Mouse (Mus musculus): ENCODE data around the gene 1700037H04Rik. TPM values are rescaled to one million over a fixed set of nuclear protein-coding genes. Genes with fewer than 3 reads are reported as not detected.

1700037H04Rik gene
- polyA plus RNA-seq, 1 experiment = 113 TPM

GRCm38 (mm10) chr2:131143007-131143780, 16.7 kb downstream of the 1700037H04Rik start:
- TF ChIP-seq POLR2A (IDR thresholded peaks at IDR 0.05; ENCODE audit: borderline replicate concordance, extremely low read depth, insufficient read depth, insufficient read length, poor library complexity, severe bottlenecking) (no peak), CTCF (IDR thresholded peaks at IDR 0.05; ENCODE audit: borderline replicate concordance, extremely low read depth, insufficient read depth, insufficient read length) (no peak)
- DNase-seq (ENCODE audit: low read depth) = no peak

- DNase-seq (ENCODE audit: low read depth) = peak; percentile 62
- TF ChIP-seq POLR2A (IDR thresholded peaks at IDR 0.05; ENCODE audit: borderline replicate concordance, extremely low read depth, insufficient read depth, insufficient read length, poor library complexity, severe bottlenecking) (no peak), CTCF (IDR thresholded peaks at IDR 0.05; ENCODE audit: borderline replicate concordance, extremely low read depth, insufficient read depth, insufficient read length) (peak; percentile 62)
These were observed 17.3 kb downstream of the 1700037H04Rik start for GRCm38 (mm10) chr2:131142592-131142991.

GRCm38 (mm10) chr2:131141336-131141986, 18.4 kb downstream of the 1700037H04Rik start:
- DNase-seq (ENCODE audit: low read depth) = no peak
- no peak for TF ChIP-seq CTCF (IDR thresholded peaks at IDR 0.05; ENCODE audit: borderline replicate concordance, extremely low read depth, insufficient read depth, insufficient read length)
- TF ChIP-seq POLR2A (IDR thresholded peaks at IDR 0.05; ENCODE audit: borderline replicate concordance, extremely low read depth, insufficient read depth, insufficient read length, poor library complexity, severe bottlenecking) = no peak

- no peak for TF ChIP-seq POLR2A (IDR thresholded peaks at IDR 0.05; ENCODE audit: borderline replicate concordance, extremely low read depth, insufficient read depth, insufficient read length, poor library complexity, severe bottlenecking)
- no peak for TF ChIP-seq CTCF (IDR thresholded peaks at IDR 0.05; ENCODE audit: borderline replicate concordance, extremely low read depth, insufficient read depth, insufficient read length)
- no peak for DNase-seq (ENCODE audit: low read depth)
These were observed 19.4 kb downstream of the 1700037H04Rik start for GRCm38 (mm10) chr2:131140533-131140905.

- no peak for DNase-seq (ENCODE audit: low read depth)
- TF ChIP-seq CTCF (IDR thresholded peaks at IDR 0.05; ENCODE audit: borderline replicate concordance, extremely low read depth, insufficient read depth, insufficient read length) (no peak), POLR2A (IDR thresholded peaks at IDR 0.05; ENCODE audit: borderline replicate concordance, extremely low read depth, insufficient read depth, insufficient read length, poor library complexity, severe bottlenecking) (no peak)
These were observed 19.9 kb downstream of the 1700037H04Rik start for GRCm38 (mm10) chr2:131139886-131140532.

- no peak for DNase-seq (ENCODE audit: low read depth)
- no peak for TF ChIP-seq POLR2A (IDR thresholded peaks at IDR 0.05; ENCODE audit: borderline replicate concordance, extremely low read depth, insufficient read depth, insufficient read length, poor library complexity, severe bottlenecking)
- TF ChIP-seq CTCF (IDR thresholded peaks at IDR 0.05; ENCODE audit: borderline replicate concordance, extremely low read depth, insufficient read depth, insufficient read length) = no peak
These were observed 20.6 kb downstream of the 1700037H04Rik start for GRCm38 (mm10) chr2:131139287-131139686.

- DNase-seq (ENCODE audit: low read depth) = no peak
- TF ChIP-seq POLR2A (IDR thresholded peaks at IDR 0.05; ENCODE audit: borderline replicate concordance, extremely low read depth, insufficient read depth, insufficient read length, poor library complexity, severe bottlenecking) = no peak
- no peak for TF ChIP-seq CTCF (IDR thresholded peaks at IDR 0.05; ENCODE audit: borderline replicate concordance, extremely low read depth, insufficient read depth, insufficient read length)
These were observed 21.1 kb downstream of the 1700037H04Rik start for GRCm38 (mm10) chr2:131138760-131139159.

- DNase-seq (ENCODE audit: low read depth) = no peak
- TF ChIP-seq CTCF (IDR thresholded peaks at IDR 0.05; ENCODE audit: borderline replicate concordance, extremely low read depth, insufficient read depth, insufficient read length) (no peak), POLR2A (IDR thresholded peaks at IDR 0.05; ENCODE audit: borderline replicate concordance, extremely low read depth, insufficient read depth, insufficient read length, poor library complexity, severe bottlenecking) (no peak)
These were observed 21.6 kb downstream of the 1700037H04Rik start for GRCm38 (mm10) chr2:131138296-131138695.

GRCm38 (mm10) chr2:131135521-131136139, 24.3 kb downstream of the 1700037H04Rik start:
- no peak for TF ChIP-seq POLR2A (IDR thresholded peaks at IDR 0.05; ENCODE audit: borderline replicate concordance, extremely low read depth, insufficient read depth, insufficient read length, poor library complexity, severe bottlenecking)
- TF ChIP-seq CTCF (IDR thresholded peaks at IDR 0.05; ENCODE audit: borderline replicate concordance, extremely low read depth, insufficient read depth, insufficient read length) = no peak
- DNase-seq (ENCODE audit: low read depth) = no peak

GRCm38 (mm10) chr2:131134826-131135400, 25.0 kb downstream of the 1700037H04Rik start:
- no peak for TF ChIP-seq POLR2A (IDR thresholded peaks at IDR 0.05; ENCODE audit: borderline replicate concordance, extremely low read depth, insufficient read depth, insufficient read length, poor library complexity, severe bottlenecking)
- no peak for TF ChIP-seq CTCF (IDR thresholded peaks at IDR 0.05; ENCODE audit: borderline replicate concordance, extremely low read depth, insufficient read depth, insufficient read length)
- DNase-seq (ENCODE audit: low read depth) = no peak

GRCm38 (mm10) chr2:131134381-131134780, 25.5 kb downstream of the 1700037H04Rik start:
- TF ChIP-seq POLR2A (IDR thresholded peaks at IDR 0.05; ENCODE audit: borderline replicate concordance, extremely low read depth, insufficient read depth, insufficient read length, poor library complexity, severe bottlenecking) (no peak), CTCF (IDR thresholded peaks at IDR 0.05; ENCODE audit: borderline replicate concordance, extremely low read depth, insufficient read depth, insufficient read length) (no peak)
- no peak for DNase-seq (ENCODE audit: low read depth)

Measured in brain, embryonic 14.5 days (tissue).